Mouse (Mus musculus): ENCODE results near the gene Zic5.

GRCm38 (mm10) chr14:122471449-122472085, 6.1 kb upstream of the Zic5 start:
- TF ChIP-seq CTCF (IDR thresholded peaks at IDR 0.05; ENCODE audit: low read depth) (no peak), EP300 (optimal IDR thresholded peaks at IDR 0.05) (no peak)

Measured in stomach, postnatal 0 days (tissue).